In the genomic region with DNA sequence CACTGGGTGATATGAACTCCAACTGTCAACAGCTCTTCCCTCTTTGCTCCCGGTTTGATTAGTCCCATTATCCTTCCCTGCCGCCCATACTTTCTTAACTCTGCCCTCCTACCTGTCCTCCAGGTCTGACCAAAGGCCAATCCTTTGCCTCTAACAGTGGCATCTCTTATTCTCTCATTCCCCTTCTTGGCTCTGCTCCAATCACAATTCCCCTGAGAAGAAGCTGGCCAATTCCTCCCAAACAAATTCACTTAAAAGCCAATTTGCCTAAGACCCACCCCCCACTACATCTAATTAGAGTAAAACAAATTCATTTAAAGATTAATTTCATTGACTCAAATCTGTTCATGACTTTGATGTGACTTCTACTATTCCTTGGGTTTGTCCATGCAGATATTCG, we compare ENCODE assay signal across 16 mouse cellular contexts.
A peak's percentile ranks its signal among the peaks of the same experiment; 100 is the strongest.
DNase-seq lines count a peak whose midpoint lies in the region; ATAC-seq lines count a peak whose summit lies in the region.
"Had no signal": no experiment of that assay in that cellular context is flagged by ENCODE, and none has a peak within 500 bp of the region (broad histone marks: within the 10 kb centered on the region; RNA-seq: fewer than 3 reads in every experiment).

No protein-coding gene starts in this region.

- H3K4me3 ChIP-seq in midbrain, embryonic 11.5 days (ENCODE audit: low read depth, low read length) = no peak overlapping the region
- H3K4me3 ChIP-seq in midbrain, embryonic 10.5 days = no peak overlapping the region
- no peak overlapping the region for H3K4me3 ChIP-seq in kidney, embryonic 16.5 days (ENCODE audit: low read length)
- H3K4me3 ChIP-seq in limb, embryonic 10.5 days = no peak overlapping the region
- H3K4me3 ChIP-seq: forebrain, embryonic 15.5 days had no signal

- H3K4me2 ChIP-seq in midbrain, embryonic 11.5 days = no peak overlapping the region
- no peak overlapping the region for H3K4me2 ChIP-seq in kidney, embryonic 16.5 days (replicated peaks; ENCODE audit: low read depth, low read length)
- H3K4me2 ChIP-seq: forebrain, embryonic 15.5 days; heart, embryonic 11.5 days had no signal

- H3K36me3 ChIP-seq in midbrain, embryonic 11.5 days (ENCODE audit: control insufficient read depth, insufficient read depth, low read length) = no peaks in the 10 kb centered on the region
- no peaks in the 10 kb centered on the region for H3K36me3 ChIP-seq in midbrain, embryonic 10.5 days
- H3K36me3 ChIP-seq in kidney, embryonic 16.5 days (ENCODE audit: insufficient read depth, low read length) = no peaks in the 10 kb centered on the region
- no peaks in the 10 kb centered on the region for H3K36me3 ChIP-seq in limb, embryonic 10.5 days
- H3K36me3 ChIP-seq: forebrain, embryonic 15.5 days had no signal

- ATAC-seq in midbrain, embryonic 11.5 days (ENCODE audit: low FRiP score) = no peak; the same call in 1 of the 2 replicates
- no peak for ATAC-seq in kidney, embryonic 16.5 days (ENCODE audit: low FRiP score, low TSS enrichment)
- ATAC-seq: forebrain, embryonic 15.5 days had no signal

- H3K27me3 ChIP-seq in midbrain, embryonic 11.5 days (ENCODE audit: control insufficient read depth, insufficient read depth, low read length) = no peaks in the 10 kb centered on the region
- no peaks in the 10 kb centered on the region; the same call in 1 of the 2 replicates for H3K27me3 ChIP-seq in midbrain, embryonic 10.5 days (ENCODE audit: low read depth, poor library complexity, severe bottlenecking)
- no peaks in the 10 kb centered on the region for H3K27me3 ChIP-seq in kidney, embryonic 16.5 days (ENCODE audit: insufficient read depth, low read length)
- H3K27me3 ChIP-seq in limb, embryonic 10.5 days (ENCODE audit: low read depth, poor library complexity, severe bottlenecking) = no peaks in the 10 kb centered on the region
- H3K27me3 ChIP-seq: forebrain, embryonic 15.5 days had no signal

- no peak overlapping the region for H3K27ac ChIP-seq in midbrain, embryonic 11.5 days (ENCODE audit: low read depth, low read length)
- H3K27ac ChIP-seq in midbrain, embryonic 10.5 days (replicated peaks) = no peak overlapping the region
- H3K27ac ChIP-seq in kidney, embryonic 16.5 days (ENCODE audit: low read length) = peak overlapping the region; percentile 28; the same call in 1 of the 2 replicates
- no peak overlapping the region for H3K27ac ChIP-seq in limb, embryonic 10.5 days
- H3K27ac ChIP-seq: forebrain, embryonic 15.5 days; macrophage had no signal

- peaks cover 4% of the 10 kb centered on the region; the same call in 1 of the 2 replicates for H3K4me1 ChIP-seq in midbrain, embryonic 11.5 days (ENCODE audit: control insufficient read depth, insufficient read depth, low read length)
- peaks cover 22% of the 10 kb centered on the region for H3K4me1 ChIP-seq in midbrain, embryonic 10.5 days
- peaks cover 3% of the 10 kb centered on the region; the same call in 1 of the 2 replicates for H3K4me1 ChIP-seq in kidney, embryonic 16.5 days (ENCODE audit: insufficient read depth, low read length)
- no peaks in the 10 kb centered on the region for H3K4me1 ChIP-seq in limb, embryonic 10.5 days
- H3K4me1 ChIP-seq: forebrain, embryonic 15.5 days had no signal

- peak; percentile 50 to 52 for DNase-seq in cerebellum, postnatal 10 days
- DNase-seq in cerebellum, adult 18-20 months = no peak
- DNase-seq in kidney, adult 11 months = peak; percentile 7
- DNase-seq in kidney, postnatal 4 days = no peak
- DNase-seq in midbrain, embryonic 11.5 days (ENCODE audit: low spot score, missing footprints) = peak; percentile 85
- no peak for DNase-seq in midbrain, embryonic 10.5 days (ENCODE audit: low spot score)
- no peak for DNase-seq in limb, embryonic 10.5 days (ENCODE audit: low spot score)
- DNase-seq: adrenal gland, postnatal 36 days; cerebellum, adult 11-12 months; gastrocnemius, postnatal 10 days; layer of hippocampus, adult 9-11 months; thymus, postnatal 14 days had no signal

- H3K9me3 ChIP-seq in midbrain, embryonic 11.5 days (ENCODE audit: control insufficient read depth, low read length) = no peaks in the 10 kb centered on the region
- no peaks in the 10 kb centered on the region for H3K9me3 ChIP-seq in midbrain, embryonic 10.5 days (replicated peaks)
- no peaks in the 10 kb centered on the region for H3K9me3 ChIP-seq in kidney, embryonic 16.5 days (ENCODE audit: low read length)
- H3K9me3 ChIP-seq in limb, embryonic 10.5 days (replicated peaks) = no peaks in the 10 kb centered on the region
- H3K9me3 ChIP-seq: forebrain, embryonic 15.5 days had no signal

- WGBS in midbrain, embryonic 11.5 days = 76% methylated on average over 3 of the region's 3 CpGs
- WGBS in midbrain, embryonic 10.5 days = 81% methylated on average over 3 of the region's 3 CpGs
- WGBS in kidney, embryonic 16.5 days = 71% methylated on average over 3 of the region's 3 CpGs
- WGBS in limb, embryonic 10.5 days = 81% methylated on average over 3 of the region's 3 CpGs

- no peak overlapping the region for H3K9ac ChIP-seq in midbrain, embryonic 11.5 days (ENCODE audit: low read length)
- H3K9ac ChIP-seq in kidney, embryonic 16.5 days (replicated peaks; ENCODE audit: low read length) = no peak overlapping the region
- H3K9ac ChIP-seq: forebrain, embryonic 15.5 days had no signal

Comparison
In these comparisons a context has a peak if more than half of its experiments do, and no peak if none do; other contexts are left out.
1. DNase-seq: peak in cerebellum, postnatal 10 days (2 of 2), kidney, adult 11 months (single experiment) and midbrain, embryonic 11.5 days (single experiment); none in cerebellum, adult 18-20 months (0 of 2), kidney, postnatal 4 days (0 of 2), midbrain, embryonic 10.5 days (single experiment) and limb, embryonic 10.5 days (single experiment).